Mouse (Mus musculus) 3T3-L1 (cell line): Measurements from ENCODE around the gene Tchhl1.
A peak's percentile ranks its signal among the peaks of the same experiment; 100 is the strongest.
"Not testable (repeated sequence)": the region's sequence is repeated elsewhere in the genome, so short reads cannot be mapped to it uniquely, and the experiment has no call there.

Experiments used
- DNase-seq: peaks from one replicate; pipeline ENCODE4 v3.0.0-alpha.2; 2015; ENCODE audit warnings: low read depth, low spot score

The Tchhl1 gene

GRCm38 (mm10) chr3:93468561-93468960, at the start of gene Tchhl1:
Gene Tchhl1, plus strand, starts transcription at chr3:93468754.
- DNase-seq: no peak

- DNase-seq: no peak
These were observed 36.9 kb upstream of the Tchhl1 start for GRCm38 (mm10) chr3:93431673-93432072.

GRCm38 (mm10) chr3:93442030-93442429, 26.5 kb upstream of the Tchhl1 start, which contains the start of gene Tchh:
Gene Tchh, plus strand, starts transcription at chr3:93442330.
- no peak for DNase-seq

GRCm38 (mm10) chr3:93443501-93444101, 25.0 kb upstream of the Tchhl1 start:
- DNase-seq: no peak

- DNase-seq: no peak
These were observed 24.0 kb upstream of the Tchhl1 start for GRCm38 (mm10) chr3:93444343-93445164.

GRCm38 (mm10) chr3:93445165-93445705, 23.3 kb upstream of the Tchhl1 start:
- no peak for DNase-seq

GRCm38 (mm10) chr3:93446128-93446755, 22.3 kb upstream of the Tchhl1 start:
- no peak for DNase-seq

- DNase-seq: not testable (repeated sequence)
These were observed 21.8 kb upstream of the Tchhl1 start for GRCm38 (mm10) chr3:93446756-93447137.

- DNase-seq: no peak
These were observed 21.3 kb upstream of the Tchhl1 start for GRCm38 (mm10) chr3:93447138-93447841.

GRCm38 (mm10) chr3:93466556-93466955, 2.0 kb upstream of the Tchhl1 start:
- DNase-seq: no peak

- DNase-seq: no peak
These were observed 1.4 kb upstream of the Tchhl1 start for GRCm38 (mm10) chr3:93467130-93467529.

- no peak for DNase-seq
These were observed 1.1 kb downstream of the Tchhl1 start for GRCm38 (mm10) chr3:93469629-93470028.

- no peak for DNase-seq
These were observed 11.5 kb downstream of the Tchhl1 start for GRCm38 (mm10) chr3:93480053-93480452.

- no peak for DNase-seq
These were observed 13.5 kb downstream of the Tchhl1 start for GRCm38 (mm10) chr3:93481982-93482616.

- peak; percentile 73 for DNase-seq
These were observed 17.1 kb downstream of the Tchhl1 start for GRCm38 (mm10) chr3:93485611-93486010.

- no peak for DNase-seq
These were observed 20.0 kb downstream of the Tchhl1 start for GRCm38 (mm10) chr3:93488541-93488940.

- DNase-seq: peak; percentile 63
These were observed 23.6 kb downstream of the Tchhl1 start for GRCm38 (mm10) chr3:93492176-93492575.

- DNase-seq: peak; percentile 92
These were observed 25.4 kb downstream of the Tchhl1 start for GRCm38 (mm10) chr3:93493992-93494391.

GRCm38 (mm10) chr3:93494774-93495173, 26.2 kb downstream of the Tchhl1 start:
- DNase-seq: peak; percentile 34

- DNase-seq: no peak
These were observed 28.6 kb downstream of the Tchhl1 start for GRCm38 (mm10) chr3:93497131-93497530.

- DNase-seq: peak; percentile 38
These were observed 30.6 kb downstream of the Tchhl1 start for GRCm38 (mm10) chr3:93499129-93499528.
